Mouse (Mus musculus) telencephalon, adult 2 months (tissue): ENCODE measurements around the gene Grsf1.

ENCODE experiments used
- DNase-seq: peaks from one replicate; pipeline ENCODE4 v3.0.0-alpha.2; 2011; ENCODE audit warnings: low read depth, low spot score

Gene Grsf1

GRCm38 (mm10) chr5:88675443-88676387 is at the start of gene Grsf1:
Grsf1 (minus strand) TSS chr5:88676171.
- peak; percentile 65 for DNase-seq

- DNase-seq = no peak
Measured at GRCm38 (mm10) chr5:88724030-88724429, 48.1 kb upstream of the Grsf1 start.

GRCm38 (mm10) chr5:88722213-88722600 is 46.2 kb upstream of the Grsf1 start:
- DNase-seq = no peak

DNA sequence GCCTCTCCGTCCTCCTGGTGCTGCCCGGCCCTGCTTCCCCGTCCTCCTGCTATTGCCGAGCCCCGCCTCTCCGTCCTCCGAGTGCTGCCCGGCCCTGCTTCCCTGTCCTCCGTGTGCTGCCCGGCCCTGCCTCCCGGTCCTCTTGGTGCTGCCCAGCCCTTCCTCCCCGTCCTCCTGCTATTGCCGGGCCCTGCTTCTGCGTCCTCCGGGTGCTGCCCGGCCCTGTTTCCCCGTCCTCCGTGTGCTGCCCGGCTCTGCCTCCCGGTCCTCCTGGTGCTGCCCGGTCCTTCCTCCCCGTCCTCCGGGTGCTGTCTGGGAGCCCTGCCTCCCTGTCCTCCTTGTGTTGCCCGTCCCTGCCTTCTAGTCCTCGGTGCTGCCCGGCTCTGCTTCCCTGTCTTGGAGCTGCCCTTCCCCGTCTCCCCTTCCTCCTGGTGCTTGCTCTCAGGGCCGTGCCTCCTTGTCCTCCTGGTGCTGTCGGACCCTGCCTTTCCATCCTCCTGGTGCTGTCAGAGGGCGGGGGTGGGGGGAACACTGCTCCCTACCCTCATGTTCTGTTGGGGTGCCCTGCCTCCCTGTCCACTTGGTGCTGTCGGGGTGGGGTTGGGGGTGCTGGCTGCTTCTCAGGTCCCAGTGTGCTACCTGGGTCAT is 45.7 kb upstream of the Grsf1 start:
- no peak for DNase-seq

- DNase-seq = no peak
Measured at GRCm38 (mm10) chr5:88721003-88721475, 45.1 kb upstream of the Grsf1 start.

GRCm38 (mm10) chr5:88720116-88721002 is 44.4 kb upstream of the Grsf1 start, which contains the start of gene Mob1b:
Mob1b (plus strand) TSS chr5:88720855.
- peak; percentile 88 for DNase-seq

DNA sequence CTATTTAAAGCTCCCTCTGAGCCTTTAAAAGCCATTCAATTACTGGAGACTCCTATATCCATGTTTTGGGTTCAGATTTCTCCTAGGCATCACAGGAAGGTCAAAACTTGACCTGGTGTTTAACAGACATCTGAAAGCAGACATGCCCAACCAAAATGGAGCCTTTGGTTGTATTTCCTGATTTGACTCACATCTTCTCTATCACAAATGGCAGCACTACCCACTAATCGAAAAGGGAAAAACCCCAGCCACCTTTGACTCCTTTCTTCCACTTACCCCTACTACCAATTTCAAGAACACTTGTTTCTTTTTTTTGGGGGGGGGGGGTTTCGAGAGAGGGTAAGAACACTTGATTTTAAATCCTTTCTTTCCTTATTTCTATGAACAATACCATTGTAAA is 41.0 kb upstream of the Grsf1 start:
- no peak for DNase-seq

GRCm38 (mm10) chr5:88712328-88712727 is 36.4 kb upstream of the Grsf1 start:
- no peak for DNase-seq

DNA sequence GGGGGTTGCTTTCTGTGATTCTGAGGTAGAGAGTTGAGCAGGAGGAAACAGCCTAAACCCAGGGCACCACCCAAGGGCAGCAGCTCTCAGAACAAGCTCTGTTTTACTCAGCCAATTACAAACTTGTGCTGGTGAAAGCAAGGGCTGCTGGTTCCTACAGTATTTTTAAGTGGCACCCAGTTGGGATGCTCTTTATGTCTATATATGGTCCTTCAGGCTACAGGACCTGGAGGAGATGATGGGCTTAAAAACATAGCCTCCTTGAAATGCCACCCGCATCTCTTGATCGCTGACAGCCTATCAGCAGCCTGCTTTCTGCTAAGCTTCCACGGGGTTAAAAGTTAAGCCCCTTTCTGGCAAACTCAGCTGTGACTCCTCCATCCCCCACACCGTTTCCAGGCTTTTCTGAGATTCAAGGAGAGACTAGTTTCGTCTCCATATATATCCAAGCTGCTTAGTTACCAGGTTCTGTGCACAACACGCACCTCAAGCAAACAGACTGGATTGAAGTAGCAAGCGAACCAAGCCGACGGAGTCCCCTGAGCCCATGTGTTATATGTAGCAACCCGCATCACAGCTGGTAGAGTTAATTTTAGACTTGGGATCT is 35.8 kb upstream of the Grsf1 start:
- DNase-seq = no peak

DNA sequence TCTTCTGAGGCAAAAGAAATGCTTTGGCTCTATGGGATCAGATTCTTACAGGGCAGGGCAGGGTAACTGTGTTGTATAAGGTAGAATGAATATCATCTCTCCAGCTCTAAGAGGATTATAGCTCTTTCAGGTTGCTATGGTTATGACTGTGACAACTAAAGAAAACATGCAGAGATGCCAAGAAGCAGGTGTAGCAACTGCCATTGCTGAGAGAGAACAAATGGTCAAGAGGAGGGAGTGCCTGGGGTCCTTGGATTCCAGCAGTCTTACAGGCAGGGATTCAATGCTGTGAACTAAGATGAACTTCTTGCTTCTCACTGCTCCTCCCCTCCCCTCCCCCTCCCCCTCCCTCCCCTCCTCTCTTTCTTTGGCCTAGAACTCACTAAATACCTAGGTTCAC is 35.2 kb upstream of the Grsf1 start:
- DNase-seq = no peak

DNA sequence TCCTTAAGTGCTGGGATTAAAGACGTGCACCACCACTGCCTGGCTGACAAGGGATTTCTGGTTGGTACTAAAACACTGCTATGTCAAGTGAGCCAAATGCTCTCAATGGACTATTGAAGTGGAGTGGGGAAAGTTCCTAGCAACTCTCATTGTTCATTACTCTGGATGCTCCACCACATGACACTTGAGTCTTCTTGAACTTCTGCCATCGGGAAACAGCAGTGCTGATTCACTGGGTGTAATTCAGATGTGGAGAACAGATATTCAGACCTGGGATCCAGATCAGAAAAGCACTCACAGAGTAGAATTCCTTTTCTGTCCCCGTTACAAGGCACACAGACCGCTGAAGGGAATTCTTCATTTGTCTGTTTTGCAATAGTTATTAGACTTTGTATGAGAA is 27.6 kb upstream of the Grsf1 start:
- no peak for DNase-seq

GRCm38 (mm10) chr5:88702041-88702440 is 26.1 kb upstream of the Grsf1 start:
- DNase-seq = no peak

- no peak for DNase-seq
Measured at GRCm38 (mm10) chr5:88699251-88699913, 23.4 kb upstream of the Grsf1 start.

- DNase-seq = no peak
Measured at GRCm38 (mm10) chr5:88697291-88697690, 21.3 kb upstream of the Grsf1 start.

DNA sequence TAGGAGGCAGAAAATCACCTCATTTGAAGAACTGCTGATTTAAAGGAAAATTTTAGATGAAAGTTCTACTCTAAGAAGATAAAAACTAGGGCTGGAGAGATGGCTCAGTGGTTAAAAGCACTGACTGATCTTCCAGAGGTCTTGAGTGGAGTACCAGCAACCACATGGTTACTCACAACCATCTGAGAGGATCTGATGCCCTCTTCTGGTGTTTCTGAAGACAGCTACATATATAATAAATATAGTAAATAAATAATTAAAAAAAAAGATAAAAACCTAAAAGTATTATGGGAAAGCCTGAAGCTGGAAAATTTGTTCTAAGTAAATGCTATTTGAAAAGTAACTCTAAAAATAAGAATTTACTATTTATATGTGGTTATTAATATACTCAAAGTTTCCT is 17.1 kb upstream of the Grsf1 start:
- DNase-seq = no peak

DNA sequence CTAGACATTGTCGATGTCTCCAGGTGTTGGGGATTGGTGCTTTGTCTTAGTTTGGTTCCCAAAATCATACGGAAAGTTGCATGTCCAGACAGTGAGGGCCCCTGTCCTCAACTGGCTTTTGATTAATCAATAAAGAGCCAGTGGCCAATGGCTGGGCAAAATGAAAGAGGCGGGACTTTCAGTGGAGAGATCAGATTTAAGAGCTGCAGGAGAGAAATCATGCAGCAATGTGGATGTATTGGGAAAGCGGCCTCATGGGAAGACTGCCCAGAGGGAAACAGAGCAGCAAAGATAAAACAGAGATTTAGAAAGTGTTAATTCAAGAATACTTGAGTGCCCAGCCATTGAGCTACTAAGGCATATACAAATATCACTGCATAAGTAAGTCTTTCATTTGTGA is 16.6 kb upstream of the Grsf1 start:
- no peak for DNase-seq

GRCm38 (mm10) chr5:88691506-88692095 is 15.6 kb upstream of the Grsf1 start:
- DNase-seq = no peak

GRCm38 (mm10) chr5:88690681-88691505 is 14.9 kb upstream of the Grsf1 start:
- no peak for DNase-seq

DNA sequence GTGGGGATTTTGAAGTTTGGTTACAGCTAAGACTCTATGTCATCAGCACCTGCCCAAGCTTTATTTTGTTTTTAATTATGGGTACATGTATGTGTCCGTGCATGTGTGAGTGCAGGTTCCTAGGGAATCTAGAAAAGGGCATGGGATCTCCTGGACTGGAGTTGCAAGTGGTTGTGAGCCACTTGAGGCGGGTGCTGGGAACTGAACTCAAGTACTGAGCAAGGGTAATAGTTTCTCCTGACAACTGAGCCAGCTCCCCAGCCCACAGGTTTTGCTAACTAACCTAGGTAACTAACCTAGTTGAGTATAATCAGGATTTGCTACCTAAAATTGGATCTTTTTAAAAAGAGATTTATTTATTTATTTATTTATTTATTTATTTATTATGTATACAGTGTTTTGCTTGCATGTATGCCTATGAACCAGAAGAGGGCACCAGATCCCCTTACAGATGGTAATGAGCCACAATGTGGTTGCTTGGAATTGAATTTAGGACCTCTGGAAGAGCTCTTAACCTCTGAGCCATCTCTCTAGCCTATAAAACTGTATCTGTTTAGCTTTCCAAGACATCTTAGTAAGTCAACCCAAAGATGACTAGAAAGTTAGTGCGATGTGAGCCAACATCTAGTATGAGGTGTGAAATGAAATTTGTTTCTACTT is 13.4 kb upstream of the Grsf1 start:
- DNase-seq = peak; percentile 40
